Mouse (Mus musculus): Measurements from ENCODE around the gene Cds2. TPM values are rescaled to one million over a fixed set of nuclear protein-coding genes. Genes with fewer than 3 reads are reported as not detected.
"Not testable (repeated sequence)": the region's sequence is repeated elsewhere in the genome, so short reads cannot be mapped to it uniquely, and the experiment has no call there.

Gene Cds2
- polyA plus RNA-seq, 1 experiment from 2014 or later: 16.9 TPM

- ATAC-seq (ENCODE audit: insufficient number of reproducible peaks, low FRiP score, low TSS enrichment, low read depth): no peak
- WGBS: 83% methylated on average over 4 of the region's 4 CpGs
- Histone ChIP-seq H3K4me1 (no peaks in the 10 kb centered on the region), H3K36me3 (peaks cover 77% of the 10 kb centered on the region), H3K9me3 (replicated peaks) (no peaks in the 10 kb centered on the region), H3K4me2 (replicated peaks) (no peak overlapping the region), H3K4me3 (replicated peaks) (no peak overlapping the region), H3K27ac (replicated peaks) (no peak overlapping the region), H3K9ac (no peak overlapping the region), H3K27me3 (no peaks in the 10 kb centered on the region)
Measured at GRCm38 (mm10) chr2:132298250-132298649, 35.3 kb downstream of the Cds2 start.

- H3K27me3 ChIP-seq: no peaks in the 10 kb centered on the region
- H3K4me3 ChIP-seq (replicated peaks): no peak overlapping the region
- H3K27ac ChIP-seq (replicated peaks): no peak overlapping the region
- H3K36me3 ChIP-seq: peaks cover 69% of the 10 kb centered on the region
- no peak overlapping the region for H3K9ac ChIP-seq
- no peaks in the 10 kb centered on the region for H3K4me1 ChIP-seq
- no peak overlapping the region for H3K4me2 ChIP-seq (replicated peaks)
- no peaks in the 10 kb centered on the region for H3K9me3 ChIP-seq (replicated peaks)
- ATAC-seq (ENCODE audit: insufficient number of reproducible peaks, low FRiP score, low TSS enrichment, low read depth): no peak
- WGBS: 93% methylated on average over 4 of the region's 4 CpGs
Measured at GRCm38 (mm10) chr2:132301436-132301835, 38.5 kb downstream of the Cds2 start.

GRCm38 (mm10) chr2:132305165-132305564 is 42.2 kb downstream of the Cds2 start:
- no peak overlapping the region for H3K4me2 ChIP-seq (replicated peaks)
- no peak overlapping the region for H3K27ac ChIP-seq (replicated peaks)
- H3K4me3 ChIP-seq (replicated peaks): no peak overlapping the region
- H3K36me3 ChIP-seq: peaks cover 60% of the 10 kb centered on the region
- no peaks in the 10 kb centered on the region for H3K4me1 ChIP-seq
- H3K27me3 ChIP-seq: no peaks in the 10 kb centered on the region
- no peak overlapping the region for H3K9ac ChIP-seq
- 85% methylated on average over 7 of the region's 7 CpGs for WGBS
- no peak for ATAC-seq (ENCODE audit: insufficient number of reproducible peaks, low FRiP score, low TSS enrichment, low read depth)
- no peaks in the 10 kb centered on the region for H3K9me3 ChIP-seq (replicated peaks)

- no peak overlapping the region for H3K4me3 ChIP-seq (replicated peaks)
- H3K4me1 ChIP-seq: no peaks in the 10 kb centered on the region
- H3K27ac ChIP-seq (replicated peaks): no peak overlapping the region
- H3K27me3 ChIP-seq: no peaks in the 10 kb centered on the region
- no peak overlapping the region for H3K9ac ChIP-seq
- H3K4me2 ChIP-seq (replicated peaks): no peak overlapping the region
- H3K36me3 ChIP-seq: peaks cover 59% of the 10 kb centered on the region
- no peaks in the 10 kb centered on the region for H3K9me3 ChIP-seq (replicated peaks)
- WGBS: 59% methylated on average over 4 of the region's 4 CpGs
- no peak for ATAC-seq (ENCODE audit: insufficient number of reproducible peaks, low FRiP score, low TSS enrichment, low read depth)
Measured at GRCm38 (mm10) chr2:132305988-132306387, 43.0 kb downstream of the Cds2 start.

GRCm38 (mm10) chr2:132307213-132307843 is 44.4 kb downstream of the Cds2 start:
- 91% methylated on average over 11 of the region's 11 CpGs for WGBS
- Histone ChIP-seq H3K36me3 (peaks cover 45% of the 10 kb centered on the region), H3K27ac (replicated peaks) (no peak overlapping the region), H3K9ac (no peak overlapping the region), H3K4me2 (replicated peaks) (no peak overlapping the region), H3K4me3 (replicated peaks) (no peak overlapping the region), H3K27me3 (no peaks in the 10 kb centered on the region), H3K9me3 (replicated peaks) (no peaks in the 10 kb centered on the region), H3K4me1 (no peaks in the 10 kb centered on the region)
- no peak for ATAC-seq (ENCODE audit: insufficient number of reproducible peaks, low FRiP score, low TSS enrichment, low read depth)

- ATAC-seq (ENCODE audit: insufficient number of reproducible peaks, low FRiP score, low TSS enrichment, low read depth): no peak
- Histone ChIP-seq H3K36me3 (peaks cover 37% of the 10 kb centered on the region), H3K9ac (no peak overlapping the region), H3K9me3 (replicated peaks) (no peaks in the 10 kb centered on the region), H3K27ac (replicated peaks) (no peak overlapping the region), H3K4me3 (replicated peaks) (no peak overlapping the region), H3K4me2 (replicated peaks) (no peak overlapping the region), H3K4me1 (no peaks in the 10 kb centered on the region), H3K27me3 (no peaks in the 10 kb centered on the region)
- WGBS: 92% methylated on average over 6 of the region's 6 CpGs
Measured at GRCm38 (mm10) chr2:132308829-132309228, 45.9 kb downstream of the Cds2 start.

- H3K4me1 ChIP-seq: no peaks in the 10 kb centered on the region
- H3K36me3 ChIP-seq: peaks cover 31% of the 10 kb centered on the region
- no peak overlapping the region for H3K4me3 ChIP-seq (replicated peaks)
- no peak overlapping the region for H3K4me2 ChIP-seq (replicated peaks)
- no peaks in the 10 kb centered on the region for H3K27me3 ChIP-seq
- 92% methylated on average over 6 of the region's 6 CpGs for WGBS
- H3K27ac ChIP-seq (replicated peaks): no peak overlapping the region
- no peak for ATAC-seq (ENCODE audit: insufficient number of reproducible peaks, low FRiP score, low TSS enrichment, low read depth)
- no peaks in the 10 kb centered on the region for H3K9me3 ChIP-seq (replicated peaks)
- no peak overlapping the region for H3K9ac ChIP-seq
Measured at GRCm38 (mm10) chr2:132309398-132309930, 46.5 kb downstream of the Cds2 start.

GRCm38 (mm10) chr2:132312616-132313015 is 49.7 kb downstream of the Cds2 start:
- Histone ChIP-seq H3K4me3 (replicated peaks) (no peak overlapping the region), H3K4me2 (replicated peaks) (no peak overlapping the region), H3K27ac (replicated peaks) (no peak overlapping the region), H3K9ac (no peak overlapping the region), H3K9me3 (replicated peaks) (no peaks in the 10 kb centered on the region), H3K27me3 (no peaks in the 10 kb centered on the region), H3K36me3 (peaks cover 13% of the 10 kb centered on the region; the same call in 1 of the 2 replicates), H3K4me1 (no peaks in the 10 kb centered on the region)
- no peak for ATAC-seq (ENCODE audit: insufficient number of reproducible peaks, low FRiP score, low TSS enrichment, low read depth)
- 74% methylated on average over 5 of the region's 5 CpGs for WGBS

- WGBS: 80% methylated on average over 2 of the region's 2 CpGs
- H3K9me3 ChIP-seq (replicated peaks): no peaks in the 10 kb centered on the region
- no peaks in the 10 kb centered on the region for H3K27me3 ChIP-seq
- H3K4me3 ChIP-seq (replicated peaks): no peak overlapping the region
- no peak overlapping the region for H3K27ac ChIP-seq (replicated peaks)
- no peaks in the 10 kb centered on the region for H3K4me1 ChIP-seq
- no peak for ATAC-seq (ENCODE audit: insufficient number of reproducible peaks, low FRiP score, low TSS enrichment, low read depth)
- H3K4me2 ChIP-seq (replicated peaks): no peak overlapping the region
- H3K36me3 ChIP-seq: peaks cover 10% of the 10 kb centered on the region; the same call in 1 of the 2 replicates
- H3K9ac ChIP-seq: no peak overlapping the region
Measured at GRCm38 (mm10) chr2:132313568-132313967, 50.6 kb downstream of the Cds2 start.

- H3K4me3 ChIP-seq (replicated peaks); H3K4me2 ChIP-seq (replicated peaks); H3K9ac ChIP-seq; H3K27me3 ChIP-seq; ATAC-seq (ENCODE audit: insufficient number of reproducible peaks, low FRiP score, low TSS enrichment, low read depth); H3K9me3 ChIP-seq (replicated peaks); H3K36me3 ChIP-seq; H3K4me1 ChIP-seq; H3K27ac ChIP-seq (replicated peaks): not testable (repeated sequence)
- 85% methylated on average over 8 of the region's 8 CpGs for WGBS
Measured at GRCm38 (mm10) chr2:132314057-132314456, 51.1 kb downstream of the Cds2 start.

- Histone ChIP-seq H3K9ac (no peak overlapping the region), H3K4me2 (replicated peaks) (no peak overlapping the region), H3K4me3 (replicated peaks) (no peak overlapping the region), H3K36me3 (no peaks in the 10 kb centered on the region), H3K9me3 (replicated peaks) (no peaks in the 10 kb centered on the region), H3K27ac (replicated peaks) (no peak overlapping the region), H3K27me3 (no peaks in the 10 kb centered on the region), H3K4me1 (no peaks in the 10 kb centered on the region)
- ATAC-seq (ENCODE audit: insufficient number of reproducible peaks, low FRiP score, low TSS enrichment, low read depth): no peak
- 39% methylated on average over 8 of the region's 8 CpGs for WGBS
Measured at GRCm38 (mm10) chr2:132316041-132316808, 53.3 kb downstream of the Cds2 start.
